Mouse (Mus musculus): ENCODE measurements around the gene Caprin2. TPM values are rescaled to one million over a fixed set of nuclear protein-coding genes. Genes with fewer than 3 reads are reported as not detected.

Caprin2 gene
- polyA plus RNA-seq, 1 experiment: 1.7 TPM

DNA sequence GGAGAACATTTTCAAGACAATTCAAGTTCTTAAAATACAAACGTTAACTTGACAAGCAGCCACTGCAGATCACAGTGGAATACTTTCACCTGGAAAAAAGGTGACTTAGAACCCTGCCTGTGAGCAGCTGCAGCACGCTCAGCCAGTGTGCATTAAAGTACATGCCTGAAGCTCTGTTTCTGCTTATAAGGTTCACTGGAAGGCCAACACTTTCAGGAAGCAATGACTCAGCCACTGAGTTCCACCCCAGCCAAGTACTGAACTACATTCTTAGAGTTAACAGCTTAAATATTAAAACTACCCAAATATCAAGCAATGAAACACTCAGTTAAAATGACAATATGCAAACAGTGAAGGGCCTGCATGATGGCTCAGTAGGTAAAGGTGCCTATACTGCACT lies 84.9 kb downstream of the Caprin2 start:
- TF ChIP-seq CTCF (IDR thresholded peaks at IDR 0.05; ENCODE audit: extremely low read depth, insufficient read length, insufficient replicate concordance, low read depth, low read length) (no peak), POLR2A (IDR thresholded peaks at IDR 0.05; ENCODE audit: low read depth, low read length) (no peak)
- WGBS: 81% methylated on average over 2 of the region's 2 CpGs
- peaks cover 54% of the 10 kb centered on the region for H3K36me3 ChIP-seq (ENCODE audit: control insufficient read depth, insufficient read depth, low read length)

DNA sequence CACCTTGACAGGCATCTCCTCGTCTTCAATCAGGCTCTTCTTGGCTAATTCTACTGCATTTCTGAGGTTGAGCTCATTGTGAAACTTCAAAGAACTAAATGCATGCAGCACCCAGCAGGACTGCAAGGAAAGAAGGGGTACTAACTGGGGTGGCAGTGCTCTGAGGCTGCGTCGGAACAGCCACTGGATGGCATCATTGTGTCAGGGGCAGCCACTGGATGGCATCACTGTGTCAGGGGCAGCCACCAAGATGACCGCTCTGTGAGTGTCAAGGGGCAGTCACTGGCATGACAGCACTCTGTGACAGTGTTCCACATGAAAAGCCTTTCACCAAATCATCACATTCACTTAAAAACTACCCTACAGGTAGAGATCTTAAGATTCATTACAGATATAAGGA lies 96.3 kb downstream of the Caprin2 start:
- no peak overlapping the region for H3K27ac ChIP-seq (ENCODE audit: insufficient read depth, low read depth, low read length)
- WGBS: 89% methylated on average over 4 of the region's 4 CpGs
- H3K27me3 ChIP-seq (ENCODE audit: control insufficient read depth, insufficient read depth, low read length): no peaks in the 10 kb centered on the region
- no peaks in the 10 kb centered on the region for H3K4me1 ChIP-seq (ENCODE audit: control insufficient read depth, insufficient read depth, insufficient read length, low read length)
- H3K4me3 ChIP-seq (ENCODE audit: low read depth, low read length): no peak overlapping the region
- H3K36me3 ChIP-seq (ENCODE audit: control insufficient read depth, insufficient read depth, low read length): peaks cover 57% of the 10 kb centered on the region
- TF ChIP-seq CTCF (IDR thresholded peaks at IDR 0.05; ENCODE audit: extremely low read depth, insufficient read length, insufficient replicate concordance, low read depth, low read length): no peak
- no peak for TF ChIP-seq POLR2A (IDR thresholded peaks at IDR 0.05; ENCODE audit: low read depth, low read length)

More for the DNA sequence above, 84.9 kb downstream of the Caprin2 start:
- no peaks in the 10 kb centered on the region for H3K27me3 ChIP-seq (ENCODE audit: control insufficient read depth, insufficient read depth, low read length)
- H3K4me3 ChIP-seq (ENCODE audit: low read depth, low read length): no peak overlapping the region
- no peak overlapping the region for H3K27ac ChIP-seq (ENCODE audit: insufficient read depth, low read depth, low read length)
- H3K4me1 ChIP-seq (ENCODE audit: control insufficient read depth, insufficient read depth, insufficient read length, low read length): no peaks in the 10 kb centered on the region

DNA sequence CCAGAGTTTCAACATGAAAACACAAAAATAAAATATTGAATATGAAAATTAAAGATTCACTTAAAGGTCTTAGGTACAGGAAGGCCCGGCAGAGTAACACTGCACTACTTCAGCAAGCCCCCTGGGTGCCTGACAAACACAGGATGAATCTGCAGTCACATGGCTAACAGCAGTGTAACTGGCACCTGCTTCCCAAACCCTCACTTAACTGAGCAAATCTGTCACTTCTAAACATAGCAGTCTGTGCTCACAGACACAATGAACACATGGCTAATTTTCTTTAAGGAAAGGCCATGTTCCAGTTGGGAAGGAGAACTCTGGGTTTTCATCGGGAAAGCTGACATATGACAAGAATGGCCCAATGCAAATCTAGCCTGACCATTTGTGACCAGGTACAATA lies 100.9 kb downstream of the Caprin2 start:
- no peak overlapping the region for H3K27ac ChIP-seq (ENCODE audit: insufficient read depth, low read depth, low read length)
- H3K27me3 ChIP-seq (ENCODE audit: control insufficient read depth, insufficient read depth, low read length): no peaks in the 10 kb centered on the region
- WGBS: 89% methylated on average over 2 of the region's 2 CpGs
- no peak overlapping the region for H3K4me3 ChIP-seq (ENCODE audit: low read depth, low read length)
- peaks cover 40% of the 10 kb centered on the region for H3K36me3 ChIP-seq (ENCODE audit: control insufficient read depth, insufficient read depth, low read length)
- TF ChIP-seq POLR2A (IDR thresholded peaks at IDR 0.05; ENCODE audit: low read depth, low read length) (no peak), CTCF (IDR thresholded peaks at IDR 0.05; ENCODE audit: extremely low read depth, insufficient read length, insufficient replicate concordance, low read depth, low read length) (no peak)
- no peaks in the 10 kb centered on the region for H3K4me1 ChIP-seq (ENCODE audit: control insufficient read depth, insufficient read depth, insufficient read length, low read length)

Other genes starting within 250 kb of the Caprin2 start
- 4.4 and 6.2 TPM in 2 replicates for gene Ipo8, start 64.8 kb downstream of the Caprin2 start, polyA plus RNA-seq (2012; rRNA removed)
- gene Sinhcaf, start 50.2 kb upstream of the Caprin2 start, polyA plus RNA-seq (2012; rRNA removed): 0.57 and 1.5 TPM in 2 replicates
- 13.5 and 36.1 TPM in 2 replicates for gene Dennd5b, start 205.4 kb upstream of the Caprin2 start, polyA plus RNA-seq (2012; rRNA removed)
- gene Gm10203, start 233.9 kb upstream of the Caprin2 start, polyA plus RNA-seq (2012; rRNA removed): not detected in 2 replicates
- gene Etfbkmt, start 243.6 kb upstream of the Caprin2 start, polyA plus RNA-seq (2012; rRNA removed): 0.80 and 3.4 TPM in 2 replicates